Mouse (Mus musculus): ENCODE results near the gene Hoxd10. TPM values are rescaled to one million over a fixed set of nuclear protein-coding genes. Genes with fewer than 3 reads are reported as not detected.

Gene Hoxd10
- polyA plus RNA-seq, 1 experiment from 2014 or later: 7.9 TPM

DNA sequence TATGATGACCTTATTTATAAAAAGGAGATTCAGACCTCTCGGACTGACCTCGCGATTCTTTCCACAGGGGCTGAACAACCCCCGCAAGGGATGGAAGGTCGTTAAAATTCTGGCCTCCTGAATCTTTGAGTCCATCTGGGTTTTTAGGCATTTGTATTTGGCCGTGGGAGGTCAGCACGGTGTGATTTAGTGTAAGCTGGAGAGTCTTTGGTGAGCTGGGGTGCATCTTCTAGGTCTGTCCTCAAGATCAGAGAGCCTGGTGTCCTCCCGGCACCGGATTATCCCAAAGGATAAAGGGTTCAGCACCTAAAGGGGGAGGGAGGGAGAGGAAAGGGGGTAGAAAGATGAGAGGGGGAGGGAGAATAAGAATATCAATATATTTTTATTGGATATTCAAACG, 11.6 kb downstream of the Hoxd10 start:
- WGBS: 28% methylated on average over 10 of the region's 10 CpGs
- Histone ChIP-seq H3K9me3 (no peaks in the 10 kb centered on the region), H3K4me2 (replicated peaks) (0 out of 2 replicates have a peak overlapping the region, but pooled peaks have one; percentile 88), H3K36me3 (no peaks in the 10 kb centered on the region), H3K4me1 (replicated peaks) (peaks cover 13% of the 10 kb centered on the region), H3K27me3 (replicated peaks) (peaks cover 78% of the 10 kb centered on the region), H3K9ac (no peak overlapping the region), H3K27ac (no peak overlapping the region), H3K4me3 (replicated peaks) (no peak overlapping the region)
- no peak for ATAC-seq

DNA sequence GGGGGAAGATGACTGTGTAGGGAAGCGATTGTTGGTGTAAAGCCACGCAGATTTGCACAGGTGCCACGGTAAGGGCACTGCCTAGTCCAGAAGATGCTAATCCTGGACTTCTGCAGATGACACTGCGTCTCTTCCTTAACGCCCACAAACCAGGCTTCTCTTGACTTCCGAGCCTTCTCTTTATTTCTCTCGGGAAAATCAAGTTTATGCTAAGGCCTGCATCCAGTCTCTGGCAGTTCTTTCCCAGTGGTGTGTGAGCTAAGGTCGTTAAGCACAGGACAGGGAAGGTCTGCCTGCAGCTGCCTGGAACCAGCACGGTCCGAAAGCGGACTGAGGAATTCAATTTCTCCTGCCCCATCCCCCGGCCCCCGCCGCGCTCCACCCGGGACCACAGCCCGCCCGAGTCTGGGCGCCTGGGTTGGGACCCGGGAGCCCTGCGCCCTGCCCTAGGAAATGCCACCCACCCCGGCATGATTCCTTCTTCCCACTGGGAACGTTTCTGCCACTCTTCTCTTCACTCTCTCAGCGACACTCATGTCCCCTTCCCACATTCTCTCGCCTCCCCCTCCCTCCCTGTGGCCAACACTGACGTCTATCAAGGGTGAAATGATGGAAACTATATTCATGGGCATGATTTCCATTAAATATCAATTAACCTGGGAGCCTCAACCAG, 12.1 kb downstream of the Hoxd10 start:
- Histone ChIP-seq H3K36me3 (no peaks in the 10 kb centered on the region), H3K9me3 (no peaks in the 10 kb centered on the region), H3K4me1 (replicated peaks) (peaks cover 9% of the 10 kb centered on the region), H3K27me3 (replicated peaks) (peaks cover 78% of the 10 kb centered on the region), H3K9ac (no peak overlapping the region), H3K27ac (0 out of 2 replicates have a peak overlapping the region, but pooled peaks have one; percentile 40), H3K4me2 (replicated peaks) (peak overlapping the region; percentile 88), H3K4me3 (replicated peaks) (peak overlapping the region; percentile 63)
- 12% methylated on average over 26 of the region's 26 CpGs for WGBS
- ATAC-seq: no peak

DNA sequence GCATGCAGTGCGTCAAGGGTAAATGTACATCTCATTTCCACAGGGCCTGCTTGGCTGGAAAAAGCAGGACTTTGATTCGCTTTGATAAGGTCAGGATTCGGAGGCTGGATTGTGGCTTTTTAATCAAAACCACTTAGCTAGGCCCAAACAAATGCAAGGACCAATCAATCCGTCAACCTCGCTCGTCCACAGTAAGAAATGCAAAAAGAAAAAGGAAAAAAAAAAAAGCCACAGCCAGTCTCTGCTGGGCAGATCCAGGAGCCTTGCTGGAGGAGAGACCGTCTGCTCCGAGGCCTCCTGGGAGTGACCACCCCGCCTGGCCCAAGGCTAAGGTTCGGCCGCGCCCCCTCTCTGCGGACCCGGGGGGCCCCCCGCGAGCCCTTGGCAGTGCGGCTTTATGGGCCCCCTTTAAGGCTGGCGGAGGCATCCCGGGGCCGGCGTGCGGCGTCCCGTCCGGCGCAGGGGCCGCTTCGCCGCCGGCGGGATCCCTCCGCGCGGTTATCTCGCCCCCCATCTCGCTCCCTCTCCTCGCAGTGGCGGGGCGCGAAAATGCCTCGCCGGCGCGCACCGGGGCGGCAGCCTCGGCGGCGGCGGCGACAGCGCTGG, 12.8 kb downstream of the Hoxd10 start, which contains the start of gene Hoxd8:
TSS of gene Hoxd8 (plus strand) at position 223 of the 606 bp plus-strand sequence.
- ATAC-seq: peak; percentile 42
- Histone ChIP-seq H3K4me3 (replicated peaks) (peak within 1 kb of the TSS; percentile 63), H3K27ac (peak within 1 kb of the TSS; percentile 86), H3K9ac (peak within 1 kb of the TSS; percentile 58), H3K9me3 (no peaks in the 10 kb centered on the region), H3K4me1 (replicated peaks) (peaks cover 9% of the 10 kb centered on the region), H3K27me3 (replicated peaks) (peaks cover 78% of the 10 kb centered on the region), H3K36me3 (no peaks in the 10 kb centered on the region), H3K4me2 (replicated peaks) (peak within 1 kb of the TSS; percentile 88)
- under 1% methylated on average over 47 of the region's 52 CpGs for WGBS

DNA sequence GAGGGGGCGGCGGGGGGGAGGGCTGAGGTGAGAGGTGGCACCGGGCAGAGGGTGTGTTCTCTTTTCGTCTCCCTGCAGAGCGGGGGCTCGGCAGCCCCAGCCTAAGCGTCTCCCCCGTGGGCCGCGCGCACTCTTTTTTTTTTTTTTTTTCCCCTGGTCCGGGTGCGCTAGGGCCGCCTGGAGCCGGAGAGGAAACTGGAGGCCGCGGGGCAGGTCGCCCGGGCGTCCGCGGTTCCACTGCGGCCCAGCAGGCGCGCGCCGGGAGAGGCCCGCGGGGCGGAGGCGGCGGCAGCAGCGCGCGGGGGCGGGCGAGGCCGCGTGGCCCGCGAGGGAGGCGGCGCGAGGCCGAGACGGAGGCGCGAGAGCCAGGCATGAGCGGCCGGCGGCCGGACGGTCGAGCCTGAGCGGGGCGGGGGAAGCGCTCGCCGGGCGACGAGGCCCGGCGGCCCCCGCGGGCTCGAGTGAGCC, 13.3 kb downstream of the Hoxd10 start:
- peaks cover 9% of the 10 kb centered on the region for H3K4me1 ChIP-seq (replicated peaks)
- peak overlapping the region; percentile 58 for H3K9ac ChIP-seq
- H3K27ac ChIP-seq: peak overlapping the region; percentile 86
- ATAC-seq: peak; percentile 39; the same call in 1 of the 2 replicates
- under 1% methylated on average over 49 of the region's 66 CpGs for WGBS
- peak overlapping the region; percentile 63 for H3K4me3 ChIP-seq (replicated peaks)
- H3K4me2 ChIP-seq (replicated peaks): peak overlapping the region; percentile 88
- H3K27me3 ChIP-seq (replicated peaks): peaks cover 78% of the 10 kb centered on the region
- no peaks in the 10 kb centered on the region for H3K9me3 ChIP-seq
- H3K36me3 ChIP-seq: no peaks in the 10 kb centered on the region

DNA sequence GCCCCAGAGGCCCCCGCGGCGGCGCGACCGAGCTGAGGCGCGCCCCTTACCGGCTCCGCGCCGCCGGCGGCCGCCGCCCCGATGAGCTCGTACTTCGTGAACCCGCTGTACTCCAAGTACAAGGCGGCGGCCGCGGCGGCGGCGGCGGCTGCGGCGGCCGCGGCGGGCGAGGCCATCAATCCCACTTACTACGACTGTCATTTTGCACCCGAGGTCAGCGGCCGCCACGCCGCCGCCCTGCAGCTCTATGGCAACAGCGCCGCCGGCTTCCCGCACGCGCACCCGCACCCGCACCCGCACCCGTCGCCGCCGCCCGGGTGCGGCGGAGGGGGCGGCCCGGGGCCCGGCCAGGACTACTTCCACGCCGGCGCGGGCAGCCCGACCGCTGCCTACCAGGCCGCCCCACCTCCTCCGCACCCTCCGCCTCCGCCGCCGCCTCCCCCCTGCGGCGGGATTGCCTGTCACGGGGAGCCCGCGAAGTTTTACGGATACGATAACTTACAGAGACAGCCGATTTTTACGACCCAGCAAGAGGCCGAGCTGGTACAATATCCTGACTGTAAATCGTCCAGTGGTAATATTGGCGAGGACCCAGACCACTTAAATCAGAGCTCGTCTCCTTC, 13.9 kb downstream of the Hoxd10 start:
- Histone ChIP-seq H3K9ac (peak overlapping the region; percentile 58), H3K36me3 (no peaks in the 10 kb centered on the region), H3K9me3 (no peaks in the 10 kb centered on the region), H3K27me3 (replicated peaks) (peaks cover 76% of the 10 kb centered on the region), H3K4me1 (replicated peaks) (peaks cover 9% of the 10 kb centered on the region), H3K27ac (peak overlapping the region; percentile 86), H3K4me2 (replicated peaks) (peak overlapping the region; percentile 88), H3K4me3 (replicated peaks) (peak overlapping the region; percentile 63)
- under 1% methylated on average over 76 of the region's 85 CpGs for WGBS
- peak; percentile 65 for ATAC-seq

DNA sequence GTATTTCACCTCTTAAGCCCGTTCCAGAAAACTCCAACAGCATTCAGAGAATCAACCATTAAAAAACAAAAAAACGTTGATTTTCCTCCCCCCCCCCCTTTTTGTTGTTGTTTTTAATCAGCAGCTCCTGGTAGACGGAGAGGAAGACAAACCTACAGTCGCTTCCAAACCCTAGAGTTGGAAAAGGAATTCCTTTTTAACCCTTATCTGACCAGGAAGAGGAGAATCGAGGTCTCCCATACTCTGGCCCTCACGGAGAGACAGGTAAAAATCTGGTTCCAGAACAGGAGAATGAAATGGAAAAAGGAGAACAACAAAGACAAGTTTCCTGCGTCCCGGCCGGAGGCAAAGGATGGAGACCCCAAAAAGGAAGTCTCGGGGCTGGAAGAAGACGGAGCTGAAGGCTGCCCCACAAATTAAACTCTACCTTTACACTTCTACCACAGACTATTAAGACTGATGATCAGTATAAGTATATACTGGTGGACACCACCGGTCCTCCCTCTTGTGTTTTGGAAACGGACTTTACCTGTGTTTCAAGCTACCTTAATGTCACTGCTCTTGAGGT, 14.8 kb downstream of the Hoxd10 start:
- WGBS: 8% methylated on average over 13 of the region's 13 CpGs
- H3K36me3 ChIP-seq: no peaks in the 10 kb centered on the region
- peak overlapping the region; percentile 88; the same call in 1 of the 2 replicates for H3K4me2 ChIP-seq (replicated peaks)
- ATAC-seq: no peak
- peaks cover 67% of the 10 kb centered on the region for H3K27me3 ChIP-seq (replicated peaks)
- no peak overlapping the region for H3K9ac ChIP-seq
- H3K4me3 ChIP-seq (replicated peaks): peak overlapping the region; percentile 63
- peaks cover 9% of the 10 kb centered on the region for H3K4me1 ChIP-seq (replicated peaks)
- no peak overlapping the region for H3K27ac ChIP-seq
- no peaks in the 10 kb centered on the region for H3K9me3 ChIP-seq

DNA sequence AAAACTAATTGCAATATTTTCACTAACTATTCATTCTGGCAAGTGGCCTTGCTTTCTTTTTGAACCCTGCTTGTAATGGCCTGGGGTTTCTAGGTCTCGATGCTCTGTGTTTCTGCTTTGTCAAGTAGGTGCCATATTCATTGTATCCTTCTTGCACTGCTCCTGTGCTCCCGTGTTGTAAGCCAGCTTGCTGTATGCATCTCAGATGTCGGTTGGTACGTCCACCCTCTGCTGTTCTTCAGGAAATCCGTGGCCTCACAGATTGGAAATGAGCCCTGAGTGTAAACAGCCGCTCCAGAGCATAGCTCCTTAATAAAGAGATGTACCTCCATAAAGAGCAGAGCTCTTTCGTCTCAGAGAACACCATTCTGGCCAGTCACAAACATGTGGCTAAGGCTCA, 15.9 kb downstream of the Hoxd10 start:
- Histone ChIP-seq H3K9me3 (no peaks in the 10 kb centered on the region), H3K4me3 (replicated peaks) (no peak overlapping the region; the same call in 1 of the 2 replicates), H3K9ac (no peak overlapping the region), H3K4me1 (replicated peaks) (peaks cover 9% of the 10 kb centered on the region), H3K27ac (no peak overlapping the region), H3K27me3 (replicated peaks) (peaks cover 70% of the 10 kb centered on the region), H3K4me2 (replicated peaks) (peak overlapping the region; percentile 30; the same call in 1 of the 2 replicates), H3K36me3 (no peaks in the 10 kb centered on the region)
- ATAC-seq: no peak
- 32% methylated on average over 7 of the region's 7 CpGs for WGBS

DNA sequence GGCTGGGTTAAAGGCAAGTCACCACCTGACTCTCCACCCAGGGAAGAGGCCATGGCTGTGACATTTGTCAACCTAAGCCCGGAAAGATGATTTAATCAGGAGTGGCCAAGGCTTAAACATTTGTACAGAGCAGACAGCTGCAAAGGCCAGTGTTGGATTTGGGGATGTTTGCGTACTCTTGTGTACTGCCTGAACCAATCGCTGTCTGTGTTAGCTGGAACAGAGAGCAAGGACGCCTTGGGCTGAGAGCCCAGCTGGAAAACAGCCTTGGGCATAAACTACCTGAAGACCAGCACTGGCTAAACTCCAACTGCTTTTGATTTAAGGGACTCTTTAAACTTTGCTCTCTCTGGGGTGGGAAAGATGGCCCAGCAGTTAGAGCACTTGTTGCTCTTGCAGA, 17.0 kb downstream of the Hoxd10 start:
- H3K36me3 ChIP-seq: no peaks in the 10 kb centered on the region
- no peak overlapping the region for H3K27ac ChIP-seq
- H3K4me1 ChIP-seq (replicated peaks): peaks cover 9% of the 10 kb centered on the region
- H3K9me3 ChIP-seq: no peaks in the 10 kb centered on the region
- peaks cover 69% of the 10 kb centered on the region for H3K27me3 ChIP-seq (replicated peaks)
- H3K9ac ChIP-seq: no peak overlapping the region
- no peak overlapping the region for H3K4me2 ChIP-seq (replicated peaks)
- no peak overlapping the region for H3K4me3 ChIP-seq (replicated peaks)
- ATAC-seq: no peak
- 32% methylated on average over 4 of the region's 4 CpGs for WGBS

DNA sequence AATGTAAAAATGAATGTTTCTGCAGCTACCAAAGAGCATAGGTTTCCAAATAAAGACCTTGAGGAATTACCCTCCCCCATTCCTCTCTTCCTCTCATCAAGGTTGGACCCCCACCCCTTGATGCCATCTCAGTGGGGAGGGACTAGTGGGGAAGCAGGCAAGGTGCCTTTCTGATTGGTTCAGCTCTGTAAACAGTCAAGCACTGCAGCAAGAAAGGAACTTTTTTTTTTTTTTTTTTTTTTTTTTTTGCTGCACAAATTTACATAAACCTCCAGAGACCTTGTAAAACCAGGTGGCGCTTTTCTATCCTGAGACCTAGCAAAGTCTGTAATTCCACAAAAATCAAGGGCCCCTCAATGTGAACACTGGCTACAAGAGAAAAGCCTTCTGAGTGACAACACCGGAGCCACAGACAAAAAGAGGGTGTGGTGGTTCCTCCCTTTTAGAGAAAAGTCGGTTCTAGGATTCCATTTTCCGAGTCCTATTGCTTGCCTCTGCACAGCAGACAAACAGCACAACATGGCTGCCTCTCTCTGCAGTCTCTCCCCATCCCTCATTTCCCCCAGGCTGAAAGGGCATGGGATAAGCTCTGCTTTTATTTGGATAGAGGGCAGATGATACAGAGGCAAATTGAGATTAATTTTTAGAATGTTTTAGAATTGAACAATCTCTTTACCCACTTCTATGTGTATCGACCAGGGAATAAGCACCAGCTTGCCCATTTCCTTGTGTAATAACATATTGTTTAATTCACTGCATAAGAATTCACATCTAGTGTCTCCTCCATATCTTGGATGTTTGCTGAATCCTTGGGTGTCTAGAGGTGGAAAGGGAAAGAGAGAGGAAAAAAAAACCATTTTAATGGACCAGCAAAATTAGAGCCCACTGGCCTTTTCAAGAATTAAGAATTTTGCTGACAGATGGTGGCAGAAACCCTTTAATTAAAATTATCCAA, 18.0 kb downstream of the Hoxd10 start:
- Histone ChIP-seq H3K4me2 (replicated peaks) (no peak overlapping the region), H3K9ac (no peak overlapping the region), H3K36me3 (no peaks in the 10 kb centered on the region), H3K27ac (no peak overlapping the region), H3K4me1 (replicated peaks) (peaks cover 4% of the 10 kb centered on the region; the same call in 1 of the 2 replicates), H3K4me3 (replicated peaks) (no peak overlapping the region), H3K27me3 (replicated peaks) (peaks cover 60% of the 10 kb centered on the region), H3K9me3 (no peaks in the 10 kb centered on the region)
- 29% methylated on average over 5 of the region's 5 CpGs for WGBS
- ATAC-seq: no peak

DNA sequence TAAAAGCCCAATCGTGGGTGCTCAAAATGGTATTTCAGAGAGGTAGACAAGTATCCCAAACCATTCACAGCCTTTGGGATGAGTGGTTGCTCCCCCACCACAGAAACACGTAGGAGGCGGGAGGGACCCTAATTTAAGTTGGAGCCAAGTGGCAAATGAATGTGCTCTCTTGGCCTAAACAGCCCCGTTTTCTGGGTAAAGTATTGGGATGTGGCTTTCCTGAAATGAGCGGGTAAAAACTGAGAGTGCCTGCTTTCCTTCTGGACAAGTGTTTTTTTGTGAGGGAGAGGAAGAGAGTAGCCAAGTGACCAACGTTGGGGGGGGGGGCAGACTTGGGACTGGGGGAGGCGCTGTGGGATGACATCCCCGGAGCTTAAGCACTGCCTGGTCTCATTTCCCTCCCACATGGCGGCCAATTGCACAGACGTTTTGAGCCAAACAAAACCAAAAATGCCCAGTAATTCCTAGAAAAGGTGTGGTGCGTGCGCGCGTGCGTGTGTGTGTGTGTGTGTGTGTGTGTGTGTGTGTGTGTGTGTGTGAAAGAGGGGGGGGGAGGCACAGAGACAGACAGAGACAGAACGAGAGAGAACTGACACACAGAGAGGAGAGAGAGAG, 19.3 kb downstream of the Hoxd10 start:
- Histone ChIP-seq H3K36me3 (no peaks in the 10 kb centered on the region), H3K9ac (no peak overlapping the region), H3K9me3 (no peaks in the 10 kb centered on the region), H3K27me3 (replicated peaks) (peaks cover 53% of the 10 kb centered on the region), H3K4me1 (replicated peaks) (no peaks in the 10 kb centered on the region; the same call in 1 of the 2 replicates), H3K27ac (0 out of 2 replicates have a peak overlapping the region, but pooled peaks have one; percentile 9), H3K4me3 (replicated peaks) (peak overlapping the region; percentile 48), H3K4me2 (replicated peaks) (peak overlapping the region; percentile 73)
- ATAC-seq: no peak
- 4% methylated on average over 16 of the region's 16 CpGs for WGBS
